Mouse (Mus musculus): ENCODE measurements around the gene Scg5.
A peak's percentile ranks its signal among the peaks of the same experiment; 100 is the strongest.

Gene Scg5

DNA sequence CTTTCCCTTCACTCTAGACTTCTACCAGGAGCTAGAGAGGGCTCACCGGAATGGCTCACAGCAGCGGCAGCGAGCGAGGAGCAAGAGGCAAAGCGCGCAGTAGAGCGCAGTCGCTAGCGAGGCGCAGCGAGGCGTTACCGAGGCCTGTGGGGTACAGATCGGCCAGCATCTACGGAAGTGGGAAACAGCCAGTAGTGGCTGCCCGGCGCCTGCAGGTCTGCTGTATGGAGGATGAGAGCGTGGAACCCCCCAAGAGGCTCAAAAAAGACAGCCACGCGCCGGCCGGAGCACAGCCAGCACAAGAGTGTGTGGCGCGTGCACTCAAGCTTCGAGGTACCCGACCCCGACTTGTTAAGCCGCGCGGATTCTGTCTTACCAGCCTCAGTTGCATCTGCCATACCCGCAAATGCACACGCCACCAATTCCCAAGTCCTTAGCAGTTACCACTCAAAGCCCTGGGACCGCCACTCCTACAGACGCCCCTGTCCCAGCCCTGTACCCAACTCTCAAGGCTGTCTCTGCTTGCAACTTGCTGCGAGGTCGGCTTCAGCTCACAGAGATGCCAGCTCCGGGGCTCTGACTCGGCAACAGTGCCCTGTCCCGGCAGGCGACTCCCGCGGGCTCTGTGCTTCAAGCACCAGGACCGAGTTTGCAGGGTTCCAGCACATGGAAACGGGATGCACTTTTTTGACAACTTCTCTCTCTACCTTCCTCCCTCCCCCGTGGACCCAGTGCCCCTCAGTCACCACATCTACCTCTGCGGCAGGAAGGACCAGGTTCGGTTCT is 71.2 kb downstream of the Scg5 start:
- DNase-seq (ENCODE audit: low read depth, low spot score): peak; percentile 59

GRCm38 (mm10) chr2:113756924-113757524 is 71.9 kb downstream of the Scg5 start:
- no peak for DNase-seq (ENCODE audit: low read depth, low spot score)

GRCm38 (mm10) chr2:113749721-113750120 is 79.2 kb downstream of the Scg5 start:
- no peak for DNase-seq (ENCODE audit: low read depth, low spot score)

- no peak for DNase-seq (ENCODE audit: low read depth, low spot score)
Measured at GRCm38 (mm10) chr2:113749309-113749708, 79.6 kb downstream of the Scg5 start.

GRCm38 (mm10) chr2:113728581-113728980 is 100.3 kb downstream of the Scg5 start:
- DNase-seq (ENCODE audit: low read depth, low spot score): no peak
